Mouse (Mus musculus) brown adipose tissue, adult 24 weeks (tissue): ENCODE measurements at regions not wholly inside any gene's neighbourhood (a gene's known extent, or its start where the extent isn't known, plus 50 kb on each side); places are given as distances from the start of the nearest gene placed in this dataset.
A peak's percentile ranks its signal among the peaks of the same experiment; 100 is the strongest.
"Not testable (repeated sequence)": the region's sequence is repeated elsewhere in the genome, so short reads cannot be mapped to it uniquely, and the experiment has no call there.

Source experiments
- H3K27ac ChIP-seq: fragments of 200-500 bp; replicated peaks from 2 replicates; pipeline ENCODE4 v1.5.1; 2012; ENCODE audit warnings: low read depth, mild to moderate bottlenecking, low read length
- H3K4me1 ChIP-seq: fragments of 200-500 bp; 2 replicates; pipeline ENCODE4 v1.6.1; 2012; ENCODE audit warnings: low read length, mixed read lengths; ENCODE audit not compliant: control insufficient read depth, insufficient read depth, insufficient read length
- H3K4me3 ChIP-seq: fragments of 200-500 bp; 2 replicates; pipeline ENCODE4 v1.5.1; 2012; ENCODE audit warnings: low read depth, mild to moderate bottlenecking, low read length, moderate library complexity; ENCODE audit not compliant: insufficient read depth

DNA sequence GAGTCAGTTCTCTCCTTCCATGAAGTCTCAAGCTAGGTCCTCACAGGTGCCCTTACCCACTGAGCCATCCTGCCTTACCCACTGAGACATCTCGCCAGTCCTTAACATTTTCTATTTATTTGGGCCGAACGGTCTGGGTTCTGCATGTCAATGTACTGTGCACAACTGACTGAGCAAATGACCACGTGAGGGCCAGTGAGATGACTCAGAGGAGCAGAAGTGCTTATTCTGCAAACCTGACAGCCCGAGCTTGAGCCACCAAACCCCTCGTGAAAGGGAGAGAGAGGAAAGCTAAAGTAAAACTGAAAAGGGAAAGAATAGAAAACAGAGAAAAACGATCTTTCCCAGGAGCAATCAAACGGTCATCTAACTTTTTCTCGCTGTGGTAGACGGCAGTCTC lies 52.2 kb upstream of the Nmd3 start:
- no peaks in the 10 kb centered on the region for H3K4me1 ChIP-seq
- H3K4me3 ChIP-seq, result no peak overlapping the region
- H3K27ac ChIP-seq, result no peak overlapping the region

DNA sequence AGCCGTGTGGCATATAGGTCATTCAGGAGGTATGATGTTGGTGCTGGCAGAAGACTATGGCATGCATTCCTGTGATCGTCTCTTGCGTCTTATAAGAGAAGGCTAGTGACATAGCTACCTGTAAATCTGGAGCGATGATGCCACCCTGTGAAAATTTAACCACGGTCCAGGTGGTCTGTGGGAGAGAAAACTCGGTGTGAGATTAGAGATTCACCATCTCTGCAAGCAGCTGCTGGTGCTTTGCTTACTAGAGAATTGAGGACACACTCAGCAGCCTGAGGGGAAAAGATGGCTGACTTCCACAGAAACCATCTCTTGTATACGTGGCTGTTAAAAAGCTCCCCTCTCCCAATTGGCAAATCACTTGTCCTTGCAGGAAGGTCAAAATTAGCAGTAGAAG lies 54.0 kb upstream of the Nmd3 start:
- no peak overlapping the region for H3K27ac ChIP-seq
- H3K4me1 ChIP-seq, result no peaks in the 10 kb centered on the region

DNA sequence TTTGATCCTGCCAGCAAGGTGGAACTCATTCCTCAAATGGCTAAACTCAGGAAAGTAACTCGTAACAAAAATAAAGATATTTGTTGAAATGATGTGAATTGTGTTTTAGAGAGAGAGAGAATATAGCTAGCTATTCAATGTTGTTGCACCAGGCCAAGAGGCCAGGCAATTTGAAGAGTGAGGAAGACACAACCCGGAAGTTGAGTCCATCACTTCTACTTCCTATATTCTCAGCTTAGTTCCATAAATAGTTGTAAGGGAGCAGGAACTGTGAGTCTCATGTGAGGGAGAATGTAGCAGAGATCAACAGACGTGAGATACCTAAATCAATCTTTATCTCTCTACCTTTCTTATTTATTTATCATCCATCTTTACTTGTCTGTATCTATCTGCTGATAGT lies 54.4 kb upstream of the Nmd3 start:
- H3K27ac ChIP-seq, result no peak overlapping the region
- H3K4me1 ChIP-seq, result no peaks in the 10 kb centered on the region
- no peak overlapping the region for H3K4me3 ChIP-seq

More for the DNA sequence above, 54.0 kb upstream of the Nmd3 start:
- H3K4me3 ChIP-seq, result no peak overlapping the region

DNA sequence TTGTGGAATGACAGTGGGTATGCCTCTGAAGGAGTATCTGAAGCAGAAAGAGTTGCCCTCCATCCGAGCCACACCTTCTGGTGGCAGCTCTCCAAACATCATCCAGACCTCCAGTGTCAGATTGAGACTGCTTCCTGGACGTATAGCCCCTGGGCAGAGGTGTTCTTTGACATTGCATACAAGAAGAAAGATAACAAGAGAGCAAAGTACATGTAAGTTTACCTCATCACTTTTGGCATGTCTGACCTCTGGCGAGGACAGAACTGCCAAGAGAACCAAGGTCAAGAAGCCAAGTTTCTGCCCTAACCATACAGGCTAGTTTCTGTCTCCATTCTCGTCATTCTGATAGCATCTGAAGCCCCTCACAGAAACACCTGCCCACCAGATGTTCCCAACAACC lies 57.5 kb upstream of the Nmd3 start:
- Histone ChIP-seq H3K4me3 (no peak overlapping the region), H3K4me1 (no peaks in the 10 kb centered on the region), H3K27ac (no peak overlapping the region)

DNA sequence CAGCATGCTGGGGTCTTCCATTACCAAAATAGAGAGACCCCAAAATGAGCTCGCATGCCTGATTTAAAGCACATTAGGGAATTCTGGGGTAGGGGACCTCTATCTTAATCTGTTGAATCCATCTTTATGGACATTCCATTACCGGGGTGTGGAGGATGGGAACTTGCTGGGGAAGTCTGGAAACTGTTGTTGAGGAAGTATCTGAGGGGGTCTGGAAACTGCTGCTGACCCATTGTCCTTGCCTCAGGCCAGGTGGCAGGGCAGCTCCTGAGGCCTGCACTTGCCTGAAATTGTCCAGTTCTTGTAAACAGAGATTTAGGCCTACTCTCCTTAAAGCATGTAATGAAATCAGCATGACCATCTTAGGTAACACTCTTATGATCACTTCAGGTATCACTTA lies 59.4 kb upstream of the B3galnt1 start:
- H3K4me3 ChIP-seq, result no peak overlapping the region
- peaks cover 18% of the 10 kb centered on the region for H3K4me1 ChIP-seq
- peak overlapping the region; percentile 78 for H3K27ac ChIP-seq

DNA sequence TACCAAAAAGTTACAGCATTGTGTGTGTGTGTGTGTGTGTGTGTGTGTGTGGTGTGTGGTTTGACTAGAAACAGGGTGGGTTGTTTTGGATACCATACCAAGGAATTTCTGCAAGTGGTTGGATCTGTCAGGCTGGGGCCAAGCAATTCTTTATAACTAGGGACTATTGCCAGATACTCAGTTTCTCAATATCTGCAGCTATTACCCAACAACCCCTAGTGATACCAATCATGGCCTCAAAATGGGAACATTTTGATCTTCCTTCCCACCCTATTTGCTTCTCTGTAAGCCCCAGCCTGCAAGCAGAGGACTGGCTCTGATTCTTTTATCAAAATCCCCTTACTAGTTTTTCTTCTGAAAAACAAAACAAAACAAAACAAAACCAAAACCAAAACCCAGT lies 58.8 kb upstream of the B3galnt1 start:
- H3K4me1 ChIP-seq, result peaks cover 18% of the 10 kb centered on the region
- H3K4me3 ChIP-seq, result no peak overlapping the region
- H3K27ac ChIP-seq, result peak overlapping the region; percentile 78

DNA sequence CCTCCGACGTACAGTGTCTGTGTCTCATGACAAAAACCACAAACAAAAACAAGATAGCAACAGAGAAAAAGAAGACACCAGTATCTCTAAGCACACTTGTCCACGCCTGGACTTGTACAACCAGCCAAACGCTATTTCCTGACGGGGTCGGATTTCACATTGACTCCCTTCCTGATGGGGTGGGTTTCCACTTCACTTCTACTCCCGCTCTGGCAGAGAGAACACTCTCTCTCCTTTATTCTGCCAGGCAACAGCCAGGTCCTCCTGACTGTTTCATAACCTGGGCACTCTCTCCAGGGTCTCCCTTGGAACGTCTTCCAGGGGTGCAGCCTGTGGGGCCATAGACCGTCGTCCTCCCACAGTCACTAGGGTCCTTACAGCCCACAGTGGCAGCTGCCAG lies 56.9 kb upstream of the B3galnt1 start:
- Histone ChIP-seq H3K27ac (peak overlapping the region; percentile 80), H3K4me1 (peaks cover 18% of the 10 kb centered on the region)
- not testable (repeated sequence) for H3K4me3 ChIP-seq

DNA sequence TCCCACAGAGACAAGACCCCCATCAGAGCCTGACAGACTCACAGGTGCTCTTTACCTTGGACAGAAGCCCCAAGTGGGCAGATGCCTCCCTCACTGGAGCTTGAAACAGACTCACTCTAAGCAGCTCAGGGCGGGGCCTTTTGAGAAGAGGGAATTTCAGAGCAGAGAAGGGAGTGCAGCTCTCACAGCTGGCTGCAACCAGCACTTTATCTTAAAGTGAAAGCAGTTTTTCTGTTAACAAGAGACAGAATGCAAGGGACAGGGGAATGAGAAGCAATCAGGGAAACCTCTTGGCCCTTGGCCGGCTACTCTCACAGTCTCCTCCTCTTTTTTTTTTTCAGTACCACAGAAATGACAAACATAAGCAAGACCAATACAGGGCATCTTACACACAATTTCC lies 56.2 kb upstream of the B3galnt1 start:
- Histone ChIP-seq H3K4me3 (peak overlapping the region; percentile 18; the same call in 1 of the 2 replicates), H3K4me1 (peaks cover 18% of the 10 kb centered on the region), H3K27ac (peak overlapping the region; percentile 80)

DNA sequence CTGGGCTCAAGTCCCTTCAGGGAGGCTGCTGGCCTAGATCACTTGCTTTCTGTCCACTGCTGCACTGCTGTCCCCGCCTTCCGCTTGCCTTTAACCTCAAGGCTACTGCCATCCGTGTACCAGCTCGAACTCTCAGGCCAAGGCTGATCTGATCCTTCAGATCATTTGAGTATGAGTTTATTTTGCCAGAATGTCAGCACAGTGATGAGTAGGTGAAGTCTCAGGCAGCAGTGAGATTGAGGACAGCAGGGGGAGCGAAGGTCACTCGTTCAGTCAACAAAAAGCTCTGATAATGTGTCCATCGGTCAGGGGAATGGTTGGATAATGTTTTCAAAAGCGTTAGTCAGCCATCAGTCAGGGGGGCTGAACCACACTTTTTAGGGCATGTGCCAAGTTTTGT lies 54.6 kb upstream of the B3galnt1 start:
- H3K27ac ChIP-seq, H3K4me3 ChIP-seq: not testable (repeated sequence)
- peaks cover 18% of the 10 kb centered on the region for H3K4me1 ChIP-seq

DNA sequence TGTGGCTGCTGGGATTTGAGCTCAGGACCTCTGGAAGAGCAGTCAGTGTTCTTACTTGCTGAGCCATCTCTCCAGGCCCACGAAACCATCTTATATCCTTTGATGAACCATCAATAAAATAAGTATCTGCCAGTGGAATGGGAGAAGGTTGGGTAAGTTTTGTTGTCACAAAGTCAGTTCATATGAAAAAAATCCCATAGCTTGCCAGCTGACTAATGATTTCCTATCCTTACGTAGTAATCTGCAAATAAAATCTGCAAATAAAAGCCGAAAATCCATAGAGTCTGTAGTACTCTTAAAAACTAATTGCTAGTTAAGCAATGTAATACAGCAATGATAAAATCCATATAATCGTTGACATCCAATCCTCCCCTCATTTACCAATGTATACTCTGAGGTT lies 50.8 kb upstream of the B3galnt1 start:
- no peak overlapping the region for H3K4me3 ChIP-seq

More for the DNA sequence above, 50.8 kb upstream of the B3galnt1 start:
- Histone ChIP-seq H3K27ac (no peak overlapping the region), H3K4me1 (no peaks in the 10 kb centered on the region)
